Mouse (Mus musculus) embryo, embryonic 9.5 days (tissue): Measurements from ENCODE around the gene Med22.

Experiments
- DNase-seq: peaks from one replicate; pipeline ENCODE4 v3.0.0-alpha.2; 2017; ENCODE audit errors: extremely low spot score

Med22 gene

GRCm38 (mm10) chr2:26910124-26910993 is at the start of gene Med22, which contains the start of gene Rpl7a:
Gene Med22 (minus strand): TSS chr2:26910677.
Gene Rpl7a (plus strand): TSS chr2:26910764.
- peak; percentile 98 for DNase-seq

GRCm38 (mm10) chr2:26957488-26957859 is 47.0 kb upstream of the Med22 start:
- no peak for DNase-seq

- DNase-seq: no peak
These were observed 46.5 kb upstream of the Med22 start for GRCm38 (mm10) chr2:26956811-26957487.

GRCm38 (mm10) chr2:26954735-26955395 is 44.4 kb upstream of the Med22 start:
- DNase-seq: no peak

- DNase-seq: no peak
These were observed 42.4 kb upstream of the Med22 start for GRCm38 (mm10) chr2:26952866-26953265.

- DNase-seq: no peak
These were observed 41.7 kb upstream of the Med22 start for GRCm38 (mm10) chr2:26952193-26952592.

GRCm38 (mm10) chr2:26951346-26951905 is 40.9 kb upstream of the Med22 start:
- no peak for DNase-seq

- DNase-seq: no peak
These were observed 39.9 kb upstream of the Med22 start for GRCm38 (mm10) chr2:26950411-26950810.

- no peak for DNase-seq
These were observed 32.8 kb upstream of the Med22 start for GRCm38 (mm10) chr2:26943253-26943652.

GRCm38 (mm10) chr2:26941539-26941938 is 31.1 kb upstream of the Med22 start:
- no peak for DNase-seq

- DNase-seq: no peak
These were observed 25.9 kb upstream of the Med22 start for GRCm38 (mm10) chr2:26936425-26936824.

GRCm38 (mm10) chr2:26935286-26935685 is 24.8 kb upstream of the Med22 start:
- no peak for DNase-seq

- peak; percentile 97 for DNase-seq
These were observed 23.0 kb upstream of the Med22 start, which contains the start of the genes Surf4 and Stkld1 for GRCm38 (mm10) chr2:26933304-26934055. Gene Surf4 (minus strand): TSS chr2:26933928. Gene Stkld1 (plus strand): TSS chr2:26934047.

- no peak for DNase-seq
These were observed 22.2 kb upstream of the Med22 start for GRCm38 (mm10) chr2:26932473-26933303.

- peak; percentile 56 for DNase-seq
These were observed 19.9 kb upstream of the Med22 start for GRCm38 (mm10) chr2:26930390-26930789.

- no peak for DNase-seq
These were observed 17.4 kb upstream of the Med22 start for GRCm38 (mm10) chr2:26927745-26928476.

GRCm38 (mm10) chr2:26921784-26922183 is 11.3 kb upstream of the Med22 start:
- no peak for DNase-seq

- no peak for DNase-seq
These were observed 9.8 kb upstream of the Med22 start for GRCm38 (mm10) chr2:26920190-26920855.

GRCm38 (mm10) chr2:26919684-26920083 is 9.2 kb upstream of the Med22 start:
- no peak for DNase-seq
